Mouse (Mus musculus) lung, adult 2 months (tissue): ENCODE results near the gene Tnfrsf1a.

ENCODE experiments used
- CTCF ChIP-seq: fragments of 200-500 bp; IDR thresholded peaks from 2 replicates; pipeline ENCODE4 v1.5.1; 2011; ENCODE audit warnings: mild to moderate bottlenecking, low read length, control low read depth; ENCODE audit not compliant: insufficient read depth
- POLR2A ChIP-seq: fragments of 200-500 bp; IDR thresholded peaks from 2 replicates; pipeline ENCODE4 v1.6.1; 2011; ENCODE audit warnings: low read depth, mild to moderate bottlenecking, control low read depth, low read length, borderline replicate concordance; ENCODE audit errors: extremely low read depth

GRCm38 (mm10) chr6:125317077-125317476, 32.1 kb upstream of the Tnfrsf1a start:
- TF ChIP-seq CTCF = no peak
- no peak for TF ChIP-seq POLR2A
